Mouse (Mus musculus) MEL (cell line): ENCODE measurements at regions not wholly inside any gene's neighbourhood (a gene's known extent, or its start where the extent isn't known, plus 50 kb on each side); places are given as distances from the start of the nearest gene placed in this dataset.

Experiments
- DNase-seq: peaks from one replicate; pipeline ENCODE4 v3.0.0; 2011; ENCODE audit warnings: low read depth, low spot score
- H3K27ac ChIP-seq: 2 replicates; pipeline ENCODE4 v1.5.1; 2012; ENCODE audit warnings: low read depth, mild to moderate bottlenecking, control low read depth, low read length, moderate library complexity; ENCODE audit not compliant: control insufficient read depth
- H3K27me3 ChIP-seq, 2 experiments: fragments of 150-350 bp in 1 of 2; sonication (generic) in 1 of 2; 2 replicates each; pipeline ENCODE4 v1.6.1; 2012; ENCODE audit warnings: low read length in 2 of 2, mild to moderate bottlenecking in 2 of 2, improper control_type of control experiment in 1 of 2, moderate library complexity in 1 of 2; ENCODE audit not compliant: insufficient read depth in 2 of 2, control insufficient read depth in 1 of 2
- H3K36me3 ChIP-seq, 2 experiments: 2 replicates each; pipeline ENCODE4 v1.6.1; 2012 to 2014; ENCODE audit warnings: low read length in 2 of 2, improper control_type of control experiment in 1 of 2, inconsistent platforms in 1 of 2, mild to moderate bottlenecking in 1 of 2; ENCODE audit not compliant: insufficient read depth in 2 of 2, control insufficient read depth in 1 of 2
- H3K4me1 ChIP-seq, 2 experiments: fragments of 150-350 bp in 1 of 2; sonication (generic) in 1 of 2; 2 replicates each; pipeline ENCODE4 v1.6.1; 2012; ENCODE audit warnings: low read length in 2 of 2, improper control_type of control experiment in 1 of 2, mild to moderate bottlenecking in 1 of 2; ENCODE audit not compliant: insufficient read depth in 2 of 2, control insufficient read depth in 1 of 2
- H3K4me3 ChIP-seq, 2 experiments: fragments of 150-350 bp in 1 of 2; sonication (generic) in 1 of 2; 2 replicates each; pipeline ENCODE4 v1.5.1; 2012; ENCODE audit warnings: low read depth in 2 of 2, low read length in 2 of 2, mild to moderate bottlenecking in 2 of 2, moderate library complexity in 2 of 2, control low read depth in 1 of 2, improper control_type of control experiment in 1 of 2; ENCODE audit not compliant: control insufficient read depth in 1 of 2, insufficient read depth in 1 of 2
- H3K79me2 ChIP-seq: 2 replicates; pipeline ENCODE4 v1.6.1; 2012; ENCODE audit warnings: mild to moderate bottlenecking, low read length, moderate library complexity; ENCODE audit not compliant: control insufficient read depth, poor library complexity, insufficient read depth
- H3K9ac ChIP-seq: 2 replicates; pipeline ENCODE4 v1.6.1; 2012; ENCODE audit warnings: low read depth, mild to moderate bottlenecking, control low read depth, low read length, moderate library complexity; ENCODE audit not compliant: control insufficient read depth, poor library complexity, severe bottlenecking
- H3K9me3 ChIP-seq: fragments of 150-350 bp; sonication (generic); replicated peaks from 2 replicates; pipeline ENCODE4 v1.6.1; 2012; ENCODE audit warnings: mild to moderate bottlenecking, low read length, improper control_type of control experiment, moderate library complexity; ENCODE audit not compliant: insufficient read depth
- BHLHE40 ChIP-seq: IDR thresholded peaks from 2 replicates; pipeline ENCODE4 v1.6.1; 2012; ENCODE audit warnings: low read depth, mild to moderate bottlenecking, inconsistent platforms, low read length, improper control_type of control experiment, borderline replicate concordance
- CHD1 ChIP-seq: IDR thresholded peaks from 2 replicates; pipeline ENCODE4 v1.6.1; 2012; ENCODE audit warnings: low read depth, mild to moderate bottlenecking, inconsistent platforms, low read length, improper control_type of control experiment
- CTCF ChIP-seq, 3 experiments: IDR thresholded peaks in 2 of 3; conservative IDR thresholded peaks in 1 of 3; 2 replicates each; pipeline ENCODE4 v1.5.1; 2011 to 2012; ENCODE audit warnings: low read length in 3 of 3, low read depth in 2 of 3, mild to moderate bottlenecking in 2 of 3, improper control_type of control experiment in 1 of 3, inconsistent platforms in 1 of 3, mixed read lengths in 1 of 3, moderate library complexity in 1 of 3; ENCODE audit not compliant: control insufficient read depth in 1 of 3, insufficient read depth in 1 of 3, poor library complexity in 1 of 3, severe bottlenecking in 1 of 3
- ETS1 ChIP-seq: IDR thresholded peaks from 2 replicates; pipeline ENCODE4 v1.6.1; 2012; ENCODE audit warnings: low read depth, mild to moderate bottlenecking, inconsistent platforms, low read length, improper control_type of control experiment, moderate library complexity
- GATA1 ChIP-seq: IDR thresholded peaks from 2 replicates; pipeline ENCODE4 v1.6.1; 2011; ENCODE audit warnings: low read depth, low read length, improper control_type of control experiment
- HCFC1 ChIP-seq: IDR thresholded peaks from 2 replicates; pipeline ENCODE4 v1.6.1; 2012; ENCODE audit warnings: low read depth, mild to moderate bottlenecking, inconsistent platforms, low read length, improper control_type of control experiment, moderate library complexity
- JUND ChIP-seq: IDR thresholded peaks from 2 replicates; pipeline ENCODE4 v1.6.1; 2011; ENCODE audit warnings: low read depth, mild to moderate bottlenecking, improper control_type of control experiment, low read length
- KAT2A ChIP-seq: conservative IDR thresholded peaks from 2 replicates; pipeline ENCODE4 v1.6.1; 2012; ENCODE audit warnings: low read depth, low read length, improper control_type of control experiment, inconsistent platforms
- MAFK ChIP-seq: IDR thresholded peaks from 2 replicates; pipeline ENCODE4 v1.6.1; 2011; ENCODE audit warnings: low read depth, mild to moderate bottlenecking, low read length, improper control_type of control experiment, borderline replicate concordance
- MAX ChIP-seq: IDR thresholded peaks from 2 replicates; pipeline ENCODE4 v1.6.1; 2011; ENCODE audit warnings: low read length, improper control_type of control experiment
- MAZ ChIP-seq: IDR thresholded peaks from 2 replicates; pipeline ENCODE4 v1.6.1; 2012; ENCODE audit warnings: low read depth, mild to moderate bottlenecking, inconsistent platforms, low read length, improper control_type of control experiment
- MEF2A ChIP-seq: IDR thresholded peaks from 2 replicates; pipeline ENCODE4 v1.6.1; 2014; ENCODE audit warnings: low read depth, mild to moderate bottlenecking, inconsistent platforms, low read length, improper control_type of control experiment; ENCODE audit not compliant: poor library complexity, insufficient replicate concordance, severe bottlenecking; ENCODE audit errors: extremely low read depth
- MYB ChIP-seq: IDR thresholded peaks from 2 replicates; pipeline ENCODE4 v1.6.1; 2011; ENCODE audit warnings: mild to moderate bottlenecking, low read depth, low read length, improper control_type of control experiment
- NELFE ChIP-seq: IDR thresholded peaks from 2 replicates; pipeline ENCODE4 v1.6.1; 2011; ENCODE audit warnings: low read depth, low read length, improper control_type of control experiment
- POLR2AphosphoS2 ChIP-seq: IDR thresholded peaks from 2 replicates; pipeline ENCODE4 v1.6.1; 2011; ENCODE audit warnings: low read length, improper control_type of control experiment
- POLR2AphosphoS5 ChIP-seq: IDR thresholded peaks from 2 replicates; pipeline ENCODE4 v1.6.1; 2012; ENCODE audit warnings: low read depth, borderline replicate concordance, mild to moderate bottlenecking, inconsistent platforms, low read length, moderate library complexity, mixed read lengths
- SIN3A ChIP-seq: IDR thresholded peaks from 2 replicates; pipeline ENCODE4 v1.6.1; 2012; ENCODE audit warnings: low read length, improper control_type of control experiment, inconsistent platforms
- TBP ChIP-seq: IDR thresholded peaks from 2 replicates; pipeline ENCODE4 v1.8.0; 2011; ENCODE audit warnings: low read depth, low read length, improper control_type of control experiment
- TCF12 ChIP-seq: IDR thresholded peaks from 2 replicates; pipeline ENCODE4 v1.6.1; 2014; ENCODE audit warnings: low read depth, mild to moderate bottlenecking, inconsistent platforms, low read length, improper control_type of control experiment, moderate library complexity
- UBTF ChIP-seq: IDR thresholded peaks from 2 replicates; pipeline ENCODE4 v1.6.1; 2012; ENCODE audit warnings: low read depth, mild to moderate bottlenecking, inconsistent platforms, low read length, improper control_type of control experiment, moderate library complexity, borderline replicate concordance; ENCODE audit not compliant: insufficient read depth
- USF1 ChIP-seq: IDR thresholded peaks from 2 replicates; pipeline ENCODE4 v1.6.1; 2014; ENCODE audit warnings: low read depth, mild to moderate bottlenecking, inconsistent platforms, low read length, improper control_type of control experiment, moderate library complexity
- USF2 ChIP-seq, 2 experiments: IDR thresholded peaks; 2 replicates each; pipeline ENCODE4 v1.6.1; 2011 to 2012; ENCODE audit warnings: improper control_type of control experiment in 2 of 2, low read length in 2 of 2, borderline replicate concordance in 1 of 2, inconsistent platforms in 1 of 2, low read depth in 1 of 2, mild to moderate bottlenecking in 1 of 2; ENCODE audit not compliant: insufficient read depth in 1 of 2
- ZC3H11A ChIP-seq: IDR thresholded peaks from 2 replicates; pipeline ENCODE4 v1.6.1; 2012; ENCODE audit warnings: low read depth, mild to moderate bottlenecking, inconsistent platforms, low read length, improper control_type of control experiment
- ZKSCAN1 ChIP-seq: IDR thresholded peaks from 2 replicates; pipeline ENCODE4 v1.6.1; 2012; ENCODE audit warnings: low read depth, mild to moderate bottlenecking, inconsistent platforms, low read length, improper control_type of control experiment, moderate library complexity
- ZMIZ1 ChIP-seq: IDR thresholded peaks from 2 replicates; pipeline ENCODE4 v1.6.1; 2012; ENCODE audit warnings: low read depth, mild to moderate bottlenecking, inconsistent platforms, low read length, improper control_type of control experiment, moderate library complexity
- ZNF384 ChIP-seq: IDR thresholded peaks from 2 replicates; pipeline ENCODE4 v1.6.1; 2012; ENCODE audit warnings: low read depth, mild to moderate bottlenecking, inconsistent platforms, low read length, improper control_type of control experiment

DNA sequence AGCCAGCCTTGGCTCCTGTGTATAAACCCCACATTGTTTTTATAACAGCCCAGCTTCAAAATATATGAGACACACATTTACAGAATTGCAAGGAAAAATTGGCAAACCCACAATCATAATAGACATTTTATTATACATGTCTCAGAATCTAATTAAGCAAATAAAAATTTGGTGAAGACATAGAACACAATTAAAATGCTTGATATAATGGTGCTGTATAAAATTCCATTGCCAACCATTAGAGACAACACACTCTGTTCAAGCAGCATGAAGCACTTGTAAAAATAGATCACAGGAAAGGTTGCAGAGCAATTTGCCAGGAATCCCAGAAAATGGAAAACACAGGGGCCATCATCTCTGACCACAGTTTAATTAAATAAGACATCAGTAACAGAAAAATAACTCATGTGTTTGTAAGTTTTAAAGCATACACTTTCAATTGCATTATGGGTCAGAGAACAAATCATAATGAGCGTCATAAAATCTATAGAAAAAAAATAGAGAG is 229.2 kb downstream of the Pdcd6ip start:
- H3K36me3 ChIP-seq, result no peaks in the 10 kb centered on the region
- TF ChIP-seq MYB, result no peak
- TF ChIP-seq USF1, result no peak
- TF ChIP-seq POLR2AphosphoS5, result no peak
- TF ChIP-seq MAZ, result no peak
- no peak for TF ChIP-seq MAX
- TF ChIP-seq ZC3H11A, result no peak
- no peak for TF ChIP-seq BHLHE40
- no peak for TF ChIP-seq UBTF
- no peak for TF ChIP-seq NELFE
- no peak for TF ChIP-seq TCF12
- TF ChIP-seq USF2 (IDR thresholded peaks at IDR 0.05; ENCODE audit: borderline replicate concordance in 1 of 2, insufficient read depth in 1 of 2, low read depth in 1 of 2, low read length in 2 of 2), result no peak
- no peak for TF ChIP-seq SIN3A
- DNase-seq, result no peak

DNA sequence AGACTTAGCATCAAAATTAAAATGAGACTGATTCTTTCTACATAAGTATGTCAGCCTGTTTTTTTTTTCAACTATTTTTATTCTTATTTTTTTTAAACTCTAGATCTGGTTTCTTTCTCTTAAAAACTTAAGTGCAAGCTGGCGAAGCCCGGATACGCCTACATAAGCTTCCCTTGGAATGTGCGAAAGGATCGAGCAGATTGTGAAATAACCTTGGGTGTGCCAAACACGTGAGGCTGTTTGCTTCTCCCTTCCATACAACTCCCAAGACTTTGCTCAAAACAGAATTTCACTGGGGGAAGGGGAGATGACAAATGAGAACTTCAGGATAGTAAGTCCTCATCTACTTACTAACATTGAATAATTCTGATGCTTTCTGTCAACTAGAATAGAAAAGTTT is 236.3 kb downstream of the Pdcd6ip start:
- no peak for DNase-seq

More for the DNA sequence above, 229.2 kb downstream of the Pdcd6ip start:
- no peak overlapping the region for H3K27ac ChIP-seq
- no peaks in the 10 kb centered on the region for H3K27me3 ChIP-seq
- no peak overlapping the region for H3K4me3 ChIP-seq
- H3K79me2 ChIP-seq, result no peaks in the 10 kb centered on the region
- H3K9ac ChIP-seq, result no peak overlapping the region
- no peaks in the 10 kb centered on the region for H3K4me1 ChIP-seq
- H3K9me3 ChIP-seq, result no peaks in the 10 kb centered on the region

More for the DNA sequence above, 236.3 kb downstream of the Pdcd6ip start:
- Histone ChIP-seq H3K36me3 (no peaks in the 10 kb centered on the region), H3K9ac (no peak overlapping the region), H3K27ac (no peak overlapping the region), H3K79me2 (no peaks in the 10 kb centered on the region), H3K4me3 (no peak overlapping the region), H3K9me3 (no peaks in the 10 kb centered on the region), H3K27me3 (no peaks in the 10 kb centered on the region), H3K4me1 (no peaks in the 10 kb centered on the region)
- no peak for TF ChIP-seq MAFK
- no peak for TF ChIP-seq MYB
- TF ChIP-seq KAT2A, result no peak
- no peak for TF ChIP-seq CTCF (IDR thresholded peaks at IDR 0.05 in 2 of 3, conservative IDR thresholded peaks at IDR 0.05 in 1 of 3; ENCODE audit: control insufficient read depth in 1 of 3, insufficient read depth in 1 of 3, low read depth in 2 of 3, low read length in 3 of 3, poor library complexity in 1 of 3, severe bottlenecking in 1 of 3)
- no peak for TF ChIP-seq ETS1
- no peak for TF ChIP-seq MEF2A
- TF ChIP-seq ZMIZ1, result no peak
- no peak for TF ChIP-seq CHD1
- no peak for TF ChIP-seq USF2 (IDR thresholded peaks at IDR 0.05; ENCODE audit: borderline replicate concordance in 1 of 2, insufficient read depth in 1 of 2, low read depth in 1 of 2, low read length in 2 of 2)
- no peak for TF ChIP-seq NELFE
- no peak for TF ChIP-seq JUND
- TF ChIP-seq POLR2AphosphoS2, result no peak
- TF ChIP-seq ZKSCAN1, result no peak
- no peak for TF ChIP-seq HCFC1
- no peak for TF ChIP-seq GATA1
- no peak for TF ChIP-seq ZNF384
- no peak for TF ChIP-seq TBP
- no peak for TF ChIP-seq SIN3A
